In the genomic region with DNA sequence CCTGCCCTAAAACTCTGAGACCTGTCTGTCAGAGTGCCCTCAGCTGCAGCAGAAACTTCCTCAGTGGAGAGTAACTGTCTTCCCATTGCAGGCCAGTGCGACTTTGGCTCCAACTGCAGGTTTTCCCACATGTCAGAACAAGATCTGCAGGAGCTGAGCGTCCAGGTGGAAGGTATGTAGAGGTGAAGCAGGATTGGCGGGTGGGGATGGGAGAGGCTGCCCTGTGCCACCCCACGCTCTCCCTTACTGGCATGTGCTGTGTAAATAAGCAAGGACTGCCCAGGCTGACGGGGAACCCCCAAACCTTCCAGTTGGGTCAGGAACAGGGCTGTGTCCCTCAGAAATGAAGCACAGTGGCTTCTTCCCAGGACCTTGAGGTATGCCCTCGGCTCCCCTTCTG, we compare ENCODE assay signal across 21 mouse cellular contexts. TPM values are rescaled to one million over a fixed set of nuclear protein-coding genes. Genes with fewer than 3 reads are reported as not detected.
DNase-seq lines count a peak whose midpoint lies in the region; ATAC-seq and TF ChIP-seq lines count a peak whose summit lies in the region.
"Had no signal": no experiment of that assay in that cellular context is flagged by ENCODE, and none has a peak within 500 bp of the region (broad histone marks: within the 10 kb centered on the region; RNA-seq: fewer than 3 reads in every experiment).

No protein-coding gene starts in this region.

- no peak for ATAC-seq in limb, embryonic 12.5 days (ENCODE audit: insufficient number of reproducible peaks, insufficient read depth, low FRiP score, low TSS enrichment, low read depth)
- ATAC-seq in intestine, embryonic 16.5 days: peak; percentile 59; the same call in 1 of the 2 replicates
- 0 out of 2 replicates have a peak, but pooled peaks have one; percentile 32 for ATAC-seq in neural tube, embryonic 15.5 days (ENCODE audit: low FRiP score)
- no peak for ATAC-seq in erythroid progenitor cell, adult 5-6 weeks (replicated peaks; ENCODE audit: low FRiP score, poor library complexity, severe bottlenecking)

- DNase-seq in limb, embryonic 10.5 days (ENCODE audit: low spot score): no peak
- DNase-seq in embryonic facial prominence, embryonic 10.5 days (ENCODE audit: low spot score): peak; percentile 12
- DNase-seq in left cerebral cortex, postnatal 36 days (ENCODE audit: low spot score in 2 of 2): no peak
- DNase-seq in layer of hippocampus, adult 2 months (ENCODE audit: low spot score in 2 of 2): no peak
- DNase-seq: cerebellum, adult 18-20 months; cerebellum, postnatal 36 days; heart, adult 2 months; kidney, adult 2 months; layer of hippocampus, postnatal 36 days had no signal

- peaks cover 26% of the 10 kb centered on the region for H3K36me3 ChIP-seq in limb, embryonic 12.5 days
- peaks cover 24% of the 10 kb centered on the region for H3K36me3 ChIP-seq in limb, embryonic 10.5 days
- peaks cover 31% of the 10 kb centered on the region for H3K36me3 ChIP-seq in embryonic facial prominence, embryonic 10.5 days (replicated peaks)
- no peaks in the 10 kb centered on the region for H3K36me3 ChIP-seq in intestine, embryonic 16.5 days (ENCODE audit: control insufficient read depth, insufficient read depth, low read length)
- H3K36me3 ChIP-seq in neural tube, embryonic 15.5 days: peaks cover 16% of the 10 kb centered on the region

- H3K27ac ChIP-seq in limb, embryonic 12.5 days: peak overlapping the region; percentile 50; the same call in 1 of the 2 replicates
- no peak overlapping the region for H3K27ac ChIP-seq in limb, embryonic 10.5 days
- 0 out of 2 replicates have a peak overlapping the region, but pooled peaks have one; percentile 51 for H3K27ac ChIP-seq in embryonic facial prominence, embryonic 10.5 days (replicated peaks)
- no peak overlapping the region for H3K27ac ChIP-seq in intestine, embryonic 16.5 days (ENCODE audit: low read length)
- no peak overlapping the region for H3K27ac ChIP-seq in neural tube, embryonic 15.5 days (replicated peaks)
- no peak overlapping the region for H3K27ac ChIP-seq in layer of hippocampus, adult 2 months
- H3K27ac ChIP-seq: embryonic facial prominence, embryonic 15.5 days; forebrain, embryonic 12.5 days; heart, adult 2 months; hindbrain, embryonic 15.5 days; liver, embryonic 14.5 days had no signal

- intact Hi-C loops in left cerebral cortex, postnatal 36 days (cut with DNase I): no loop called here

- H3K4me2 ChIP-seq in limb, embryonic 12.5 days: no peak overlapping the region
- H3K4me2 ChIP-seq in intestine, embryonic 16.5 days (ENCODE audit: low read depth, low read length): no peak overlapping the region
- H3K4me2 ChIP-seq in neural tube, embryonic 15.5 days: no peak overlapping the region
- H3K4me2 ChIP-seq: embryonic facial prominence, embryonic 15.5 days; forebrain, embryonic 12.5 days; hindbrain, embryonic 15.5 days had no signal

- H3K9ac ChIP-seq in limb, embryonic 12.5 days (replicated peaks): no peak overlapping the region
- H3K9ac ChIP-seq in intestine, embryonic 16.5 days (ENCODE audit: low read depth, low read length): no peak overlapping the region
- H3K9ac ChIP-seq in neural tube, embryonic 15.5 days (replicated peaks): no peak overlapping the region
- H3K9ac ChIP-seq: embryonic facial prominence, embryonic 15.5 days; forebrain, embryonic 12.5 days; hindbrain, embryonic 15.5 days; liver, embryonic 14.5 days had no signal

- H3K4me3 ChIP-seq in limb, embryonic 12.5 days (replicated peaks): no peak overlapping the region
- H3K4me3 ChIP-seq in limb, embryonic 10.5 days: no peak overlapping the region
- no peak overlapping the region for H3K4me3 ChIP-seq in embryonic facial prominence, embryonic 10.5 days
- H3K4me3 ChIP-seq in intestine, embryonic 16.5 days (ENCODE audit: low read length): no peak overlapping the region
- no peak overlapping the region for H3K4me3 ChIP-seq in neural tube, embryonic 15.5 days (replicated peaks)
- no peak overlapping the region for H3K4me3 ChIP-seq in layer of hippocampus, adult 2 months
- H3K4me3 ChIP-seq: embryonic facial prominence, embryonic 15.5 days; forebrain, embryonic 12.5 days; heart, adult 2 months; hindbrain, embryonic 15.5 days had no signal

- H3K27me3 ChIP-seq in limb, embryonic 12.5 days: no peaks in the 10 kb centered on the region
- H3K27me3 ChIP-seq in limb, embryonic 10.5 days (ENCODE audit: low read depth, poor library complexity, severe bottlenecking): 0 out of 2 replicates have a peak, but pooled peaks cover 5% of the 10 kb centered on the region
- H3K27me3 ChIP-seq in embryonic facial prominence, embryonic 10.5 days (replicated peaks; ENCODE audit: low read depth, poor library complexity, severe bottlenecking): peaks cover 8% of the 10 kb centered on the region
- H3K27me3 ChIP-seq in intestine, embryonic 16.5 days (replicated peaks; ENCODE audit: control insufficient read depth, insufficient read depth, low read length): no peaks in the 10 kb centered on the region
- H3K27me3 ChIP-seq in neural tube, embryonic 15.5 days (replicated peaks): no peaks in the 10 kb centered on the region
- H3K27me3 ChIP-seq: embryonic facial prominence, embryonic 15.5 days; hindbrain, embryonic 15.5 days had no signal

- peaks cover 3% of the 10 kb centered on the region; the same call in 1 of the 2 replicates for H3K4me1 ChIP-seq in limb, embryonic 12.5 days (replicated peaks)
- peaks cover 18% of the 10 kb centered on the region for H3K4me1 ChIP-seq in limb, embryonic 10.5 days
- H3K4me1 ChIP-seq in embryonic facial prominence, embryonic 10.5 days: peaks cover 30% of the 10 kb centered on the region
- H3K4me1 ChIP-seq in intestine, embryonic 16.5 days (ENCODE audit: control insufficient read depth, insufficient read depth, low read length): peaks cover 9% of the 10 kb centered on the region; the same call in 1 of the 2 replicates
- peaks cover 9% of the 10 kb centered on the region for H3K4me1 ChIP-seq in neural tube, embryonic 15.5 days

- no peak for TF ChIP-seq CTCF in layer of hippocampus, adult 2 months (conservative IDR thresholded peaks at IDR 0.05)

- H3K9me3 ChIP-seq in limb, embryonic 12.5 days: no peaks in the 10 kb centered on the region
- H3K9me3 ChIP-seq in limb, embryonic 10.5 days (replicated peaks): no peaks in the 10 kb centered on the region
- no peaks in the 10 kb centered on the region for H3K9me3 ChIP-seq in embryonic facial prominence, embryonic 10.5 days
- H3K9me3 ChIP-seq in intestine, embryonic 16.5 days (ENCODE audit: control insufficient read depth, low read length): no peaks in the 10 kb centered on the region
- no peaks in the 10 kb centered on the region for H3K9me3 ChIP-seq in neural tube, embryonic 15.5 days (replicated peaks)
- H3K9me3 ChIP-seq: embryonic facial prominence, embryonic 15.5 days; forebrain, embryonic 12.5 days; hindbrain, embryonic 15.5 days had no signal

- 69% methylated on average over 6 of the region's 6 CpGs for WGBS in limb, embryonic 12.5 days
- 78% methylated on average over 6 of the region's 6 CpGs for WGBS in limb, embryonic 10.5 days
- 79% methylated on average over 6 of the region's 6 CpGs for WGBS in embryonic facial prominence, embryonic 10.5 days
- WGBS in intestine, embryonic 16.5 days: 60% methylated on average over 6 of the region's 6 CpGs
- WGBS in neural tube, embryonic 15.5 days: 85% methylated on average over 6 of the region's 6 CpGs

RNA-seq across cellular contexts. Expression of a gene that starts 16.5 kb away (rescaled TPM):
- polyA plus RNA-seq in limb, embryonic 12.5 days (2016; fragmentation: Nextera tagmentation; extraction: Ambion mirVana): 0.08 TPM in 2 replicates
- 0.10 and 0.13 TPM in 2 replicates for polyA plus RNA-seq in limb, embryonic 10.5 days (2016; fragmentation: Nextera tagmentation; extraction: Ambion mirVana)
- polyA plus RNA-seq in embryonic facial prominence, embryonic 10.5 days (2016; fragmentation: Nextera tagmentation; extraction: Ambion mirVana): 0.19 and 0.57 TPM in 2 replicates
- 0.07 and 0.15 TPM in 2 replicates for polyA plus RNA-seq in intestine, embryonic 16.5 days (2015; fragmentation: Nextera tagmentation; extraction: Ambion mirVana)
- 2.9 and 4.2 TPM in 2 replicates for polyA plus RNA-seq in neural tube, embryonic 15.5 days (2015; fragmentation: Nextera tagmentation; extraction: Ambion mirVana)
- total RNA-seq in left cerebral cortex, postnatal 36 days (2021): 10 to 100 TPM; 16.4 to 22.0 TPM
- 100 to 1,000 TPM; 309 to 329 TPM for total RNA-seq in layer of hippocampus, adult 2 months (2021)
- not detected in 2 replicates for total RNA-seq in erythroid progenitor cell, adult 5-6 weeks (2015; ENCODE audit: low replicate concordance)
- not detected in 2 replicates for total RNA-seq in erythroid progenitor cell, adult 5-6 weeks (2017; ENCODE audit: low replicate concordance)
- total RNA-seq: adrenal gland, postnatal 25 days; heart, adult 2 months; heart, postnatal 10 days; megakaryocyte, adult 5-6 weeks had no signal
- polyA plus RNA-seq: heart, adult 2 months; kidney, adult 2 months; large intestine, adult 2 months had no signal

RNA-seq across cellular contexts. Expression of a gene that starts 25.6 kb away (rescaled TPM):
- 75.7 and 76.7 TPM in 2 replicates for polyA plus RNA-seq in limb, embryonic 12.5 days (2016; fragmentation: Nextera tagmentation; extraction: Ambion mirVana)
- 83.0 and 83.7 TPM in 2 replicates for polyA plus RNA-seq in limb, embryonic 10.5 days (2016; fragmentation: Nextera tagmentation; extraction: Ambion mirVana)
- 75.4 and 82.4 TPM in 2 replicates for polyA plus RNA-seq in embryonic facial prominence, embryonic 10.5 days (2016; fragmentation: Nextera tagmentation; extraction: Ambion mirVana)
- polyA plus RNA-seq in intestine, embryonic 16.5 days (2015; fragmentation: Nextera tagmentation; extraction: Ambion mirVana): 64.8 and 66.0 TPM in 2 replicates
- 60.9 and 65.3 TPM in 2 replicates for polyA plus RNA-seq in neural tube, embryonic 15.5 days (2015; fragmentation: Nextera tagmentation; extraction: Ambion mirVana)
- total RNA-seq in left cerebral cortex, postnatal 36 days (2021): 10 to 100 TPM; 31.8 to 32.9 TPM
- 10 to 100 TPM; 33.1 to 34.0 TPM for total RNA-seq in layer of hippocampus, adult 2 months (2021)
- 5.4 and 13.0 TPM in 2 replicates for total RNA-seq in erythroid progenitor cell, adult 5-6 weeks (2015; ENCODE audit: low replicate concordance)
- 6.3 TPM in 1 of 2 replicates, not detected in the other for total RNA-seq in erythroid progenitor cell, adult 5-6 weeks (2017; ENCODE audit: low replicate concordance)

RNA-seq across cellular contexts. Expression of a gene that starts 26.0 kb away (rescaled TPM):
- polyA plus RNA-seq in limb, embryonic 12.5 days (2016; fragmentation: Nextera tagmentation; extraction: Ambion mirVana): 646 and 679 TPM in 2 replicates
- polyA plus RNA-seq in limb, embryonic 10.5 days (2016; fragmentation: Nextera tagmentation; extraction: Ambion mirVana): 672 and 718 TPM in 2 replicates
- 661 and 685 TPM in 2 replicates for polyA plus RNA-seq in embryonic facial prominence, embryonic 10.5 days (2016; fragmentation: Nextera tagmentation; extraction: Ambion mirVana)
- 1,259 and 1,267 TPM in 2 replicates for polyA plus RNA-seq in intestine, embryonic 16.5 days (2015; fragmentation: Nextera tagmentation; extraction: Ambion mirVana)
- polyA plus RNA-seq in neural tube, embryonic 15.5 days (2015; fragmentation: Nextera tagmentation; extraction: Ambion mirVana): 722 and 793 TPM in 2 replicates
- total RNA-seq in left cerebral cortex, postnatal 36 days (2021): 100 to 1,000 TPM; 360 to 388 TPM
- total RNA-seq in layer of hippocampus, adult 2 months (2021): 100 to 1,000 TPM; 367 to 391 TPM
- 40.7 and 133 TPM in 2 replicates for total RNA-seq in erythroid progenitor cell, adult 5-6 weeks (2015; ENCODE audit: low replicate concordance)
- 19.2 and 25.0 TPM in 2 replicates for total RNA-seq in erythroid progenitor cell, adult 5-6 weeks (2017; ENCODE audit: low replicate concordance)

Comparison
In these comparisons a context has a peak if more than half of its experiments do, and no peak if none do; other contexts are left out.
1. H3K27ac ChIP-seq: peak in limb, embryonic 12.5 days (single experiment) and embryonic facial prominence, embryonic 10.5 days (single experiment); none in limb, embryonic 10.5 days (single experiment), intestine, embryonic 16.5 days (single experiment), neural tube, embryonic 15.5 days (single experiment) and layer of hippocampus, adult 2 months (single experiment).
2. ATAC-seq: peak in intestine, embryonic 16.5 days (single experiment) and neural tube, embryonic 15.5 days (single experiment); none in limb, embryonic 12.5 days (single experiment) and erythroid progenitor cell, adult 5-6 weeks (single experiment).